Mouse (Mus musculus) lung, postnatal 0 days (tissue): ENCODE measurements around the gene Manea. TPM values are rescaled to one million over a fixed set of nuclear protein-coding genes. Genes with fewer than 3 reads are reported as not detected.

Source experiments
- ATAC-seq: fragments of 200-750 bp; cut with Nextera tagmentation; 2 replicates; pipeline ENCODE4 v1.8.0; 2017; ENCODE audit warnings: moderate library complexity
- DNase-seq: peaks from one replicate; pipeline ENCODE4 v3.0.0-alpha.2; 2016; ENCODE audit warnings: low spot score
- H3K27ac ChIP-seq: fragments of 300-500 bp; sonication (generic); 2 replicates; pipeline ENCODE4 v1.5.1; 2014; ENCODE audit warnings: antibody characterized with exemption, mild to moderate bottlenecking, low read length, mixed read lengths
- H3K27me3 ChIP-seq: fragments of 300-500 bp; sonication (generic); replicated peaks from 2 replicates; pipeline ENCODE4 v1.6.1; 2014; ENCODE audit warnings: low read length, mixed read lengths; ENCODE audit not compliant: insufficient read depth
- H3K36me3 ChIP-seq: fragments of 300-500 bp; sonication (generic); 2 replicates; pipeline ENCODE4 v1.6.1; 2014; ENCODE audit warnings: low read length, mixed read lengths; ENCODE audit not compliant: insufficient read depth
- H3K4me1 ChIP-seq: fragments of 300-500 bp; sonication (generic); 2 replicates; pipeline ENCODE4 v1.6.1; 2014; ENCODE audit warnings: antibody characterized with exemption, low read depth, low read length, mixed read lengths; ENCODE audit not compliant: insufficient read depth
- H3K4me2 ChIP-seq: fragments of 300-500 bp; sonication (generic); replicated peaks from 2 replicates; pipeline ENCODE4 v1.6.1; 2014; ENCODE audit warnings: low read depth, mild to moderate bottlenecking, low read length, moderate library complexity, mixed read lengths
- H3K4me3 ChIP-seq: fragments of 300-500 bp; sonication (generic); 2 replicates; pipeline ENCODE4 v1.5.1; 2014; ENCODE audit warnings: low read depth, low read length
- H3K9ac ChIP-seq: fragments of 300-500 bp; sonication (generic); replicated peaks from 2 replicates; pipeline ENCODE4 v1.6.1; 2014; ENCODE audit warnings: low read depth, mild to moderate bottlenecking
- H3K9me3 ChIP-seq: fragments of 300-500 bp; sonication (generic); 2 replicates; pipeline ENCODE4 v1.6.1; 2016; ENCODE audit warnings: low read length, mixed read lengths
- CTCF ChIP-seq: IDR thresholded peaks from 2 replicates; pipeline ENCODE4 v1.5.1; 2016; ENCODE audit warnings: antibody characterized with exemption, mild to moderate bottlenecking
- EP300 ChIP-seq: IDR thresholded peaks from 2 replicates; pipeline ENCODE4 v1.6.1; 2016; ENCODE audit warnings: antibody characterized with exemption, mild to moderate bottlenecking, control low read depth
- WGBS: fragments of 180-500 bp; shearing (Covaris S2); extraction: QIAGEN DNeasy Blood & Tissue Kit; methylation state at CpG from one replicate; pipeline ENCODE4 v1.1.7; 2014; 5-methylcytosine and 5-hydroxymethylcytosine counted together
- polyA plus RNA-seq: library from polyadenylated mRNA; unstranded; fragments of >200 nt; fragmentation: Nextera tagmentation; extraction: Ambion mirVana; gene quantifications from 2 replicates; pipeline ENCODE4 v1.2.1, GENCODE M21; 2015

Manea gene
- 7.0 and 8.1 TPM in 2 replicates for polyA plus RNA-seq

- peak within 1 kb of the TSS; percentile 88 for H3K9ac ChIP-seq
- peak within 1 kb of the TSS; percentile 73 for H3K4me2 ChIP-seq
- H3K4me3 ChIP-seq: peak within 1 kb of the TSS; percentile 78
- no peaks in the 10 kb centered on the region for H3K27me3 ChIP-seq
- no peaks in the 10 kb centered on the region for H3K36me3 ChIP-seq
- 3% methylated on average over 39 of the region's 52 CpGs for WGBS
- H3K9me3 ChIP-seq: no peaks in the 10 kb centered on the region
- ATAC-seq (peak; percentile 99), DNase-seq (peak; percentile 97)
- peak within 1 kb of the TSS; percentile 89 for H3K27ac ChIP-seq
- TF ChIP-seq EP300 (no peak), CTCF (peak; percentile 47)
- no peaks in the 10 kb centered on the region for H3K4me1 ChIP-seq
Measured at GRCm38 (mm10) chr4:26346443-26347106, at the start of gene Manea. Gene Manea, minus strand, starts transcription at chr4:26346891.

- DNase-seq (no peak), ATAC-seq (no peak)
- Histone ChIP-seq H3K36me3 (no peaks in the 10 kb centered on the region), H3K27ac (no peak overlapping the region), H3K4me2 (no peak overlapping the region), H3K4me3 (no peak overlapping the region), H3K4me1 (no peaks in the 10 kb centered on the region), H3K27me3 (no peaks in the 10 kb centered on the region), H3K9me3 (no peaks in the 10 kb centered on the region), H3K9ac (no peak overlapping the region)
- WGBS: 88% methylated on average over 2 of the region's 2 CpGs
- TF ChIP-seq EP300: no peak
- no peak for TF ChIP-seq CTCF
Measured at GRCm38 (mm10) chr4:26354616-26355015, 7.9 kb upstream of the Manea start.

GRCm38 (mm10) chr4:26353643-26354231, 7.0 kb upstream of the Manea start:
- DNase-seq: no peak
- Histone ChIP-seq H3K27ac (no peak overlapping the region), H3K4me1 (no peaks in the 10 kb centered on the region), H3K36me3 (no peaks in the 10 kb centered on the region), H3K4me3 (no peak overlapping the region), H3K27me3 (no peaks in the 10 kb centered on the region), H3K9me3 (no peaks in the 10 kb centered on the region), H3K4me2 (no peak overlapping the region), H3K9ac (no peak overlapping the region)
- no peak for TF ChIP-seq EP300
- no peak for TF ChIP-seq CTCF
- 25% methylated on average over 2 of the region's 2 CpGs for WGBS
- no peak for ATAC-seq

DNA sequence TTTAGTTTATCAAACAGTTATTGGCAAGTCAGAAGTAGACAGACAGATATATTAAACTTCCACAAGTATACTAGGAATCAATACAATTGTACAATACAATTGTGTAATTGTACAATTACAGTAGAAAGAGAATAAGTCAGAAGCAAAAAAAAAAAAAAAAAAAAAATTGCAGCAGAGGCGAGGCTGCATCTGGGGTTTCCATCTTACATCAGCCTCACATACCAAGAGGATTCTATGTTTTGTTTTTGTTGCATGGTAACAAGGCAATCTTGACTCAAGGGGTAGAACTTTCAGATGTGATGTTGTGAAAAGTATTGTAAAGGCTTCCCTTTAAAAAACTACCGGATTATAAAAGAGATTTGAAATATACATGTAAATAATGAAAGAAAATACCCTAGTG, 548 bp upstream of the Manea start:
- Histone ChIP-seq H3K4me2 (no peak overlapping the region), H3K27me3 (no peaks in the 10 kb centered on the region), H3K9me3 (no peaks in the 10 kb centered on the region), H3K27ac (no peak overlapping the region), H3K9ac (no peak overlapping the region), H3K4me1 (no peaks in the 10 kb centered on the region), H3K36me3 (no peaks in the 10 kb centered on the region), H3K4me3 (no peak overlapping the region)
- TF ChIP-seq EP300: no peak
- TF ChIP-seq CTCF: no peak
- 46% methylated on average over 2 of the region's 2 CpGs for WGBS
- ATAC-seq (no peak), DNase-seq (peak; percentile 57)

GRCm38 (mm10) chr4:26345741-26346442, 799 bp downstream of the Manea start:
- Histone ChIP-seq H3K36me3 (no peaks in the 10 kb centered on the region), H3K9me3 (no peaks in the 10 kb centered on the region), H3K4me1 (no peaks in the 10 kb centered on the region), H3K4me3 (peak overlapping the region; percentile 78), H3K27ac (peak overlapping the region; percentile 89), H3K9ac (peak overlapping the region; percentile 88), H3K27me3 (no peaks in the 10 kb centered on the region), H3K4me2 (peak overlapping the region; percentile 73)
- WGBS: 2% methylated on average over 16 of the region's 16 CpGs
- TF ChIP-seq CTCF: no peak
- no peak for TF ChIP-seq EP300
- DNase-seq (peak; percentile 33), ATAC-seq (0 out of 2 replicates have a peak, but pooled peaks have one; percentile 4)

DNA sequence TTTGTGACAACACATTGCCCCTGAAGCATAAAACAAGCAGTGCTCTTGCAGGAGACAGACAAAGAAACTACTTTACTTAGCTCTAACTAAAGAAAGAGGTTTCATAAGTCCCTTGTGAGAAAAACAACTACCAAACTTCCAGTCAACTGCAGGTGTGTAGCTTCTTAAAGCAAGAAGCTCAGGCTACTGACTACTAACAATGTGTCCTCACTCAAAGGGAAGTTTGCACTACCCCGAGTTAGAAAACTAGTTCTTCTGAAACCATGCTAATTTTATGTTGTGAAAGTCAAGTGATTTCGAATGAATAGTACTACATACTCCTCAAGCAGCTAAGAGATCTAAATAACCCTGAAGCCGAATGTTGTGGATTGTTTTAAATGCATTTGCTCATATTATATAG, 1.6 kb downstream of the Manea start:
- WGBS: 62% methylated on average over 3 of the region's 3 CpGs
- no peak overlapping the region for H3K27ac ChIP-seq

More for the DNA sequence above, 1.6 kb downstream of the Manea start:
- no peak for TF ChIP-seq CTCF
- TF ChIP-seq EP300: no peak
- DNase-seq (no peak), ATAC-seq (no peak)
- Histone ChIP-seq H3K27me3 (no peaks in the 10 kb centered on the region), H3K4me3 (no peak overlapping the region), H3K9me3 (no peaks in the 10 kb centered on the region), H3K4me2 (no peak overlapping the region; the same call in 1 of the 2 replicates), H3K4me1 (no peaks in the 10 kb centered on the region), H3K9ac (no peak overlapping the region), H3K36me3 (no peaks in the 10 kb centered on the region)
